Mouse (Mus musculus): ENCODE measurements around the gene Ubxn11.

The Ubxn11 gene

GRCm38 (mm10) chr4:134101979-134102741 lies at the start of gene Ubxn11:
Ubxn11 (plus strand) TSS chr4:134102570.
- DNase-seq (ENCODE audit: low read depth, low spot score) = peak; percentile 91

- no peak for DNase-seq (ENCODE audit: low read depth, low spot score)
Measured at GRCm38 (mm10) chr4:134053538-134053937, 48.8 kb upstream of the Ubxn11 start, which contains the start of gene Zfp683. Zfp683 (plus strand) TSS chr4:134053838.

GRCm38 (mm10) chr4:134058166-134058715 lies 44.1 kb upstream of the Ubxn11 start:
- DNase-seq (ENCODE audit: low read depth, low spot score) = no peak

GRCm38 (mm10) chr4:134058908-134059307 lies 43.5 kb upstream of the Ubxn11 start:
- no peak for DNase-seq (ENCODE audit: low read depth, low spot score)

GRCm38 (mm10) chr4:134060135-134060865 lies 42.1 kb upstream of the Ubxn11 start, which contains the start of gene Crybg2:
Crybg2 (plus strand) TSS chr4:134060815.
- no peak for DNase-seq (ENCODE audit: low read depth, low spot score)

GRCm38 (mm10) chr4:134061166-134061830 lies 41.1 kb upstream of the Ubxn11 start:
- DNase-seq (ENCODE audit: low read depth, low spot score) = no peak

- DNase-seq (ENCODE audit: low read depth, low spot score) = no peak
Measured at GRCm38 (mm10) chr4:134061944-134062446, 40.4 kb upstream of the Ubxn11 start.

- no peak for DNase-seq (ENCODE audit: low read depth, low spot score)
Measured at GRCm38 (mm10) chr4:134062561-134062960, 39.8 kb upstream of the Ubxn11 start.

- no peak for DNase-seq (ENCODE audit: low read depth, low spot score)
Measured at GRCm38 (mm10) chr4:134065431-134066004, 36.9 kb upstream of the Ubxn11 start.

- no peak for DNase-seq (ENCODE audit: low read depth, low spot score)
Measured at GRCm38 (mm10) chr4:134067383-134067782, 35.0 kb upstream of the Ubxn11 start.

- no peak for DNase-seq (ENCODE audit: low read depth, low spot score)
Measured at GRCm38 (mm10) chr4:134067833-134068544, 34.4 kb upstream of the Ubxn11 start.

GRCm38 (mm10) chr4:134068793-134069580 lies 33.4 kb upstream of the Ubxn11 start:
- no peak for DNase-seq (ENCODE audit: low read depth, low spot score)

- peak; percentile 73 for DNase-seq (ENCODE audit: low read depth, low spot score)
Measured at GRCm38 (mm10) chr4:134078694-134079093, 23.7 kb upstream of the Ubxn11 start.

GRCm38 (mm10) chr4:134080674-134081073 lies 21.7 kb upstream of the Ubxn11 start:
- DNase-seq (ENCODE audit: low read depth, low spot score) = no peak

GRCm38 (mm10) chr4:134081730-134082386 lies 20.5 kb upstream of the Ubxn11 start:
- DNase-seq (ENCODE audit: low read depth, low spot score) = peak; percentile 75

GRCm38 (mm10) chr4:134082460-134082859 lies 19.9 kb upstream of the Ubxn11 start:
- no peak for DNase-seq (ENCODE audit: low read depth, low spot score)

GRCm38 (mm10) chr4:134084999-134085398 lies 17.4 kb upstream of the Ubxn11 start:
- no peak for DNase-seq (ENCODE audit: low read depth, low spot score)

GRCm38 (mm10) chr4:134087412-134087811 lies 15.0 kb upstream of the Ubxn11 start:
- DNase-seq (ENCODE audit: low read depth, low spot score) = peak; percentile 48

- no peak for DNase-seq (ENCODE audit: low read depth, low spot score)
Measured at GRCm38 (mm10) chr4:134089029-134089428, 13.3 kb upstream of the Ubxn11 start.
